Mouse (Mus musculus) limb, embryonic 15.5 days (tissue): ENCODE results near the gene Dact1. TPM values are rescaled to one million over a fixed set of nuclear protein-coding genes. Genes with fewer than 3 reads are reported as not detected.

Experiments used
- ATAC-seq: fragments of 200-750 bp; cut with Nextera tagmentation; 2 replicates; pipeline ENCODE4 v1.8.0; 2017; ENCODE audit warnings: low read depth, moderate TSS enrichment; ENCODE audit not compliant: insufficient number of reproducible peaks, low FRiP score, low TSS enrichment
- H3K27ac ChIP-seq: fragments of 300-500 bp; sonication (generic); 2 replicates; pipeline ENCODE4 v1.5.1; 2015; ENCODE audit warnings: moderate library complexity, mild to moderate bottlenecking, inconsistent platforms
- H3K27me3 ChIP-seq: fragments of 300-500 bp; sonication (generic); 2 replicates; pipeline ENCODE4 v1.6.1; 2015; ENCODE audit warnings: inconsistent platforms
- H3K36me3 ChIP-seq: fragments of 300-500 bp; sonication (generic); 2 replicates; pipeline ENCODE4 v1.6.1; 2015; ENCODE audit warnings: inconsistent platforms
- H3K4me1 ChIP-seq: fragments of 300-500 bp; sonication (generic); 2 replicates; pipeline ENCODE4 v1.6.1; 2015; ENCODE audit warnings: inconsistent platforms
- H3K4me2 ChIP-seq: fragments of 300-500 bp; sonication (generic); 2 replicates; pipeline ENCODE4 v1.6.1; 2015; ENCODE audit warnings: mild to moderate bottlenecking, inconsistent platforms
- H3K4me3 ChIP-seq: fragments of 300-500 bp; sonication (generic); 2 replicates; pipeline ENCODE4 v1.5.1; 2015; ENCODE audit warnings: mild to moderate bottlenecking, inconsistent platforms
- H3K9ac ChIP-seq: fragments of 300-500 bp; sonication (generic); 2 replicates; pipeline ENCODE4 v1.6.1; 2015; ENCODE audit warnings: inconsistent platforms
- H3K9me3 ChIP-seq: fragments of 300-500 bp; sonication (generic); 2 replicates; pipeline ENCODE4 v1.6.1; 2016; ENCODE audit warnings: inconsistent platforms
- WGBS: fragments of 180-500 bp; shearing (Covaris S2); methylation state at CpG from one replicate; pipeline ENCODE4 v1.1.7; 2015; 5-methylcytosine and 5-hydroxymethylcytosine counted together
- polyA plus RNA-seq: library from polyadenylated mRNA; unstranded; fragments of >200 nt; fragmentation: Nextera tagmentation; extraction: Ambion mirVana; gene quantifications from 2 replicates; pipeline ENCODE4 v1.2.1, GENCODE M21; 2015

Dact1 gene
- polyA plus RNA-seq, 1 experiment from 2014 or later = 12.2 TPM

- no peaks in the 10 kb centered on the region for H3K36me3 ChIP-seq
- no peak overlapping the region for H3K4me3 ChIP-seq
- 66% methylated on average over 7 of the region's 7 CpGs for WGBS
- H3K4me2 ChIP-seq = no peak overlapping the region
- peaks cover 14% of the 10 kb centered on the region; the same call in 1 of the 2 replicates for H3K27me3 ChIP-seq
- H3K27ac ChIP-seq = no peak overlapping the region
- no peak overlapping the region for H3K9ac ChIP-seq
- no peaks in the 10 kb centered on the region for H3K9me3 ChIP-seq
- no peak for ATAC-seq
- H3K4me1 ChIP-seq = no peaks in the 10 kb centered on the region
Observed at GRCm38 (mm10) chr12:71365208-71365607, 55.5 kb downstream of the Dact1 start.

- Histone ChIP-seq H3K4me3 (no peak overlapping the region), H3K9ac (no peak overlapping the region), H3K36me3 (no peaks in the 10 kb centered on the region), H3K4me2 (no peak overlapping the region), H3K9me3 (no peaks in the 10 kb centered on the region), H3K4me1 (no peaks in the 10 kb centered on the region), H3K27ac (no peak overlapping the region), H3K27me3 (peaks cover 14% of the 10 kb centered on the region; the same call in 1 of the 2 replicates)
- 49% methylated on average over 6 of the region's 6 CpGs for WGBS
- ATAC-seq = no peak
Observed at GRCm38 (mm10) chr12:71366175-71366574, 56.5 kb downstream of the Dact1 start.

- no peak overlapping the region for H3K9ac ChIP-seq
- WGBS = 82% methylated on average over 5 of the region's 5 CpGs
- peaks cover 12% of the 10 kb centered on the region for H3K4me1 ChIP-seq
- H3K27me3 ChIP-seq = peaks cover 14% of the 10 kb centered on the region; the same call in 1 of the 2 replicates
- H3K4me3 ChIP-seq = no peak overlapping the region
- no peaks in the 10 kb centered on the region for H3K9me3 ChIP-seq
- H3K27ac ChIP-seq = no peak overlapping the region
- H3K36me3 ChIP-seq = no peaks in the 10 kb centered on the region
- no peak for ATAC-seq
- no peak overlapping the region for H3K4me2 ChIP-seq
Observed at GRCm38 (mm10) chr12:71368631-71369030, 58.9 kb downstream of the Dact1 start.

Other genes with a start within 250 kb of the Dact1 start
- gene Tomm20l, start 198.5 kb upstream of the Dact1 start, polyA plus RNA-seq = not detected in 2 replicates
- gene Timm9, start 173.2 kb upstream of the Dact1 start, polyA plus RNA-seq = 67.0 and 70.4 TPM in 2 replicates
- gene 2700049A03Rik, start 173.0 kb upstream of the Dact1 start, polyA plus RNA-seq = 11.5 and 11.7 TPM in 2 replicates